Mouse (Mus musculus): ENCODE data around the gene Luzp4. TPM values are rescaled to one million over a fixed set of nuclear protein-coding genes. Genes with fewer than 3 reads are reported as not detected.

Luzp4 gene
- polyA plus RNA-seq (2012; rRNA removed), result not detected in 2 replicates

DNA sequence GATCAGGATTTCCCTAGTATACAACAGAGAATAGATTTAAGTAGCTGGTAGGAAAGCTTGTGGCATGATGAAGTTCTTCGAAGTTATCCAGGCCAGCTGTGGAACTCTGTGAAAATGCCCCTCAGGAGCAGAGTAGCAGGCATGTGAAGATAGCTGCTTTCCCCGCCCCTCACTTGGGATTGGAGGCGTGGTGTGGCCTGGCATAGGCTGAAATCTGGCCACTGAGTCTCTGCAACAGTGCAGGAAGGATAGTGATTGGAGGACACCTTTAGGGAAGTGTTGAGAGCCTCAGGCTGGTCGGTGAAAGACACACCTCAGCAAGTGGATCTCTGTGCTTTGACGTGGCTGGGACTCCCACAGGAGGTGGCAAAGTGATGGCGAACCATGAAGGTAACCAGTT is at the start of gene Luzp4:
Luzp4 (plus strand) TSS at position 301 of the 400 bp plus-strand sequence.

Other genes starting within 250 kb of the Luzp4 start
- not detected in 2 replicates for gene Gm8334, start 242.5 kb upstream of the Luzp4 start, polyA plus RNA-seq (2012; rRNA removed)
- not detected in 2 replicates for gene Gm15127, start 194.0 kb upstream of the Luzp4 start, polyA plus RNA-seq (2012; rRNA removed)
- gene Ott, start 216.6 kb downstream of the Luzp4 start, polyA plus RNA-seq (2012; rRNA removed), result not detected in 2 replicates